Mouse (Mus musculus): ENCODE results near the gene Zscan4f.
"Not testable (repeated sequence)": the region's sequence is repeated elsewhere in the genome, so short reads cannot be mapped to it uniquely, and the experiment has no call there.

The Zscan4f gene

DNA sequence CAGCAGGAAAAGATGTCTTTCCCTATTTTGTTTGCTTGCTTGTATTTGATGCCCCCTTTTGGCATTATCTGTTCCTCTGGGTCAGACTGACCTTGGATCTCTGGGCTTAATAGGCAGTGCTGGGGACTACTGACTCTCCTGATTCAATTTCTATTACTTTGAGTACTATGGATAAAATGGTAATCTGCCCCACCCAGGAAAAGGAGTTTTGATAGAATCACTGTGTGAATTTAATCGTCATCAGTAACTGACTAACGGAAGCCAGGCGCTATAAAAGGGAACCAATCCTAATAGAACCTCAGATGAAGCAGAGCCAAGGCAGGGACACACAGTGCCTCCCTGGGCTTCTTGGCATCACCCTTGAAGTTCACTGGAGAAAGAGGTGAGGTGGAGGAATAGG, at the start of gene Zscan4f:
Gene Zscan4f, plus strand, starts transcription at position 301 of the 400 bp plus-strand sequence.
- ATAC-seq (ENCODE audit: insufficient number of reproducible peaks, low FRiP score, low TSS enrichment), result not testable (repeated sequence)

DNA sequence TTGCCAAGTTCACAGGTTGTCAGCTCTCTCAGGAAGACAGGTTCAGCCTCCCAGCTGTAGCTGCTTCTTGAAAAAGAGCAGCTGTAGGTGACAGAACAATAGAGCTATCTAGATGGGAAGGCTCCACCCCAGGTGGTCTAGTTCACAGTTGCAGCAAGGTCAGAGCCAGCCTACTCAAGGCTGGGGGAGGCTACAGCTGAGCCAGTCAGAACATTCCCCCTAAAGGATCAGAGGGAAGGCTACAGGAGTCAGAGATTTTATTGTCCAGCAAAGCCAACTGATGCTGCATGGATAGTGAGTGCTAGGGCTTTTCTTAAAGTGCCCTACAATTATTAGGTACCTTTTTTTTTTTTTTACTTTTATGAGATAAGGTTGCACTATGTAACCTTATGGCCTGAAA, 13.1 kb upstream of the Zscan4f start:
- ATAC-seq (ENCODE audit: insufficient number of reproducible peaks, low FRiP score, low TSS enrichment), result not testable (repeated sequence)
